20 mouse cellular contexts compared by ENCODE assay signal in the genomic region with DNA sequence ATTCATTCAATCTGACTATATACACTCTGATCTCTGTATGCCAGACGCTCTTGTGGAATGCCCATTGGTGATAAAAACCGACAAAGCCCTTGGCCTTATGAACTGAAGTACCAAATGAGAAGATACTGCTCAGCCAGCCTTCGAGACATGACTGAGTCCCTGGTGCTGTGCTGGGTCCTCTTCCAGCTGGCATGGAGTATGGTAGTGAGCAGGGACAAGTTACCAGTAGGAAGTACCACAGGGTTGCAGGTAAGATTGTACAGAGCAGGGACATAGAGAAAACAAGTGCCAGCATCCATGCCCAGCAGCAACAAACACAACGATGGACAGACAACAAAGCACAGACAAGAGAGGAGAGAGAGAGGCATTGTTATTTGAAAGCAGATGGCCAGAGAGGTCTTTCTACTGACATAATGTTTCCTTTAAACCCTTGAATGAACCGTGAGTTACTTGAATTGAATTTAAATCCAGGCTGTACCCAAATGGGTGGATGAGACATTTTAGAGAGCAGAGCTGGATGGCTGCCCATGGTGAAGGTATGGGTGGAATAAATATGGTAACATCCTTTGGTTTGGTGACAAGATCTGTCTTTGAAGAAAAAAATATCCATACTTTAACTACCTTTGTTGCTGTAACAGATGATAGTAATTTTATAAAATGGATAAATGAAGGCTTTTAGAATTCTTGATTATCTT.
DNase-seq lines count a peak whose midpoint lies in the region; ATAC-seq lines count a peak whose summit lies in the region.
"Had no signal": no experiment of that assay in that cellular context is flagged by ENCODE, and none has a peak within 500 bp of the region (broad histone marks: within the 10 kb centered on the region; RNA-seq: fewer than 3 reads in every experiment).

No protein-coding gene starts in this region.

- peak; percentile 55 for ATAC-seq in frontal cortex, adult (ENCODE audit: low TSS enrichment)
- ATAC-seq: CD4-positive, CD25-positive, alpha-beta regulatory T cell, adult 4 months; forebrain, embryonic 15.5 days; hindbrain, postnatal 0 days; inflammation-experienced regulatory T-cells, adult 6 months; intestine, embryonic 16.5 days had no signal

- peak; percentile 62 for DNase-seq in cerebellum, adult 9-10 months
- no peak for DNase-seq in cerebellum, postnatal 36 days
- no peak for DNase-seq in frontal cortex, postnatal 25 days (ENCODE audit: low spot score in 2 of 2)
- DNase-seq in right cerebral cortex, adult 18-20 months = peak; percentile 25
- no peak for DNase-seq in right cerebral cortex, postnatal 14 days
- DNase-seq: adrenal gland, adult 2 months; adrenal gland, postnatal 14 days; embryo, embryonic 11 days; gastrocnemius, adult 2 months; gastrocnemius, postnatal 14 days; heart, adult 18-20 months; heart, postnatal 14 days; heart, postnatal 4 days; kidney, adult 18-20 months had no signal

Comparison
In these comparisons a context has a peak if more than half of its experiments do, and no peak if none do; other contexts are left out.
1. DNase-seq: peak in cerebellum, adult 9-10 months (single experiment) and right cerebral cortex, adult 18-20 months (single experiment); none in cerebellum, postnatal 36 days (0 of 2), frontal cortex, postnatal 25 days (0 of 2) and right cerebral cortex, postnatal 14 days (single experiment).